In genomic region chr1:88712011-88712410, GRCm38 (mm10) we compare ENCODE assay signal across 21 mouse cellular contexts.
"Had no signal": no experiment of that assay in that cellular context is flagged by ENCODE, and none has a peak within 500 bp of the region (broad histone marks: within the 10 kb centered on the region; RNA-seq: fewer than 3 reads in every experiment).

No protein-coding gene starts in this region.

- H3K4me3 ChIP-seq: heart, adult 2 months; heart, embryonic 13.5 days; heart, embryonic 15.5 days; hindbrain, embryonic 13.5 days; hindbrain, embryonic 15.5 days; left cerebral cortex, adult 2 months; limb, embryonic 13.5 days; limb, embryonic 15.5 days; liver, embryonic 12.5 days had no signal

- H3K9ac ChIP-seq: heart, embryonic 13.5 days; heart, embryonic 15.5 days; hindbrain, embryonic 13.5 days; hindbrain, embryonic 15.5 days; limb, embryonic 13.5 days; limb, embryonic 15.5 days; liver, embryonic 12.5 days; liver, embryonic 14.5 days had no signal

- DNase-seq: gastrocnemius, postnatal 14 days; gastrocnemius, postnatal 36 days; heart, adult 11 months; heart, adult 2 months; heart, postnatal 14 days; heart, postnatal 36 days; layer of hippocampus, adult 9-11 months; layer of hippocampus, postnatal 36 days; lung, adult 18-20 months had no signal

- H3K4me2 ChIP-seq: heart, embryonic 11.5 days; heart, embryonic 13.5 days; heart, embryonic 15.5 days; hindbrain, embryonic 13.5 days; hindbrain, embryonic 15.5 days; limb, embryonic 13.5 days; limb, embryonic 15.5 days; liver, embryonic 12.5 days had no signal

- H3K27me3 ChIP-seq: heart, embryonic 13.5 days; heart, embryonic 15.5 days; hindbrain, embryonic 13.5 days; hindbrain, embryonic 15.5 days; limb, embryonic 13.5 days; limb, embryonic 15.5 days; liver, embryonic 12.5 days had no signal

- H3K27ac ChIP-seq: heart, adult 2 months; heart, embryonic 13.5 days; heart, embryonic 15.5 days; hindbrain, embryonic 13.5 days; hindbrain, embryonic 15.5 days; hindbrain, postnatal 0 days; left cerebral cortex, adult 2 months; limb, embryonic 13.5 days; limb, embryonic 15.5 days; liver, embryonic 12.5 days; liver, embryonic 14.5 days had no signal

- H3K36me3 ChIP-seq: heart, embryonic 13.5 days; heart, embryonic 15.5 days; hindbrain, embryonic 13.5 days; hindbrain, embryonic 15.5 days; limb, embryonic 13.5 days; limb, embryonic 15.5 days; liver, embryonic 12.5 days had no signal

- ATAC-seq: hindbrain, postnatal 0 days; intestine, embryonic 16.5 days; liver, embryonic 12.5 days had no signal

- H3K9me3 ChIP-seq: heart, embryonic 13.5 days; heart, embryonic 15.5 days; hindbrain, embryonic 13.5 days; hindbrain, embryonic 15.5 days; limb, embryonic 13.5 days; limb, embryonic 15.5 days; liver, embryonic 12.5 days had no signal

- H3K4me1 ChIP-seq: heart, embryonic 13.5 days; heart, embryonic 15.5 days; limb, embryonic 15.5 days; liver, embryonic 12.5 days had no signal
